Comparison of ENCODE assay signal across 9 mouse cellular contexts in genomic region chr16:77535021-77535420, GRCm38 (mm10).
DNase-seq lines count a peak whose midpoint lies in the region; ATAC-seq lines count a peak whose summit lies in the region.
"Had no signal": no experiment of that assay in that cellular context is flagged by ENCODE, and none has a peak within 500 bp of the region (broad histone marks: within the 10 kb centered on the region; RNA-seq: fewer than 3 reads in every experiment).

No protein-coding gene starts in this region.

- H3K9me3 ChIP-seq in midbrain, embryonic 16.5 days (replicated peaks; ENCODE audit: control insufficient read depth, low read length, poor library complexity, severe bottlenecking), result no peaks in the 10 kb centered on the region; the same call in 1 of the 2 replicates
- H3K9me3 ChIP-seq: limb, embryonic 15.5 days had no signal

- H3K27ac ChIP-seq in midbrain, embryonic 16.5 days (ENCODE audit: low read length), result peak overlapping the region; percentile 70; the same call in 1 of the 2 replicates
- H3K27ac ChIP-seq: limb, embryonic 15.5 days had no signal

- no peak overlapping the region for H3K9ac ChIP-seq in midbrain, embryonic 16.5 days (ENCODE audit: low read depth, low read length)
- H3K9ac ChIP-seq: limb, embryonic 15.5 days had no signal

- H3K4me1 ChIP-seq in midbrain, embryonic 16.5 days (ENCODE audit: control insufficient read depth, insufficient read depth, low read length), result peaks cover 11% of the 10 kb centered on the region
- H3K4me1 ChIP-seq: limb, embryonic 15.5 days had no signal

- peak; percentile 85 for ATAC-seq in common myeloid progenitor, adult 5-6 weeks (replicated peaks; ENCODE audit: low read depth, poor library complexity, severe bottlenecking)
- ATAC-seq in midbrain, embryonic 16.5 days, result no peak
- no peak for ATAC-seq in activated CD4-positive, CD25-positive, alpha-beta regulatory T cell, adult 4 months

- peak; percentile 18 for DNase-seq in adrenal gland, postnatal 14 days
- no peak for DNase-seq in adrenal gland, postnatal 10 days
- peak; percentile 18 for DNase-seq in layer of hippocampus, adult 9-11 months
- no peak for DNase-seq in layer of hippocampus, postnatal 25 days (ENCODE audit: extremely low spot score in 1 of 2, low spot score in 1 of 2)
- no peak for DNase-seq in layer of hippocampus, adult 8-10 months (ENCODE audit: low spot score in 2 of 2)

- no peaks in the 10 kb centered on the region for H3K27me3 ChIP-seq in midbrain, embryonic 16.5 days (ENCODE audit: control insufficient read depth, insufficient read depth, low read depth, low read length)
- H3K27me3 ChIP-seq: limb, embryonic 15.5 days had no signal

- 0 out of 2 replicates have a peak, but pooled peaks cover 3% of the 10 kb centered on the region for H3K36me3 ChIP-seq in midbrain, embryonic 16.5 days (ENCODE audit: control insufficient read depth, insufficient read depth, low read length)

- H3K4me3 ChIP-seq in midbrain, embryonic 16.5 days (ENCODE audit: low read depth, low read length), result no peak overlapping the region
- H3K4me3 ChIP-seq: limb, embryonic 15.5 days had no signal

- 92% methylated on average over 3 of the region's 3 CpGs for WGBS in midbrain, embryonic 16.5 days

- H3K4me2 ChIP-seq in midbrain, embryonic 16.5 days (ENCODE audit: low read length), result no peak overlapping the region
- H3K4me2 ChIP-seq: limb, embryonic 15.5 days had no signal

Comparison
In these comparisons a context has a peak if more than half of its experiments do, and no peak if none do; other contexts are left out.
1. DNase-seq: peak in adrenal gland, postnatal 14 days (single experiment) and layer of hippocampus, adult 9-11 months (single experiment); none in adrenal gland, postnatal 10 days (single experiment), layer of hippocampus, postnatal 25 days (0 of 2) and layer of hippocampus, adult 8-10 months (0 of 2).